Mouse (Mus musculus): ENCODE data around the gene Zbtb1. TPM values are rescaled to one million over a fixed set of nuclear protein-coding genes. Genes with fewer than 3 reads are reported as not detected.
A peak's percentile ranks its signal among the peaks of the same experiment; 100 is the strongest.

Gene Zbtb1
- polyA plus RNA-seq, 1 experiment from 2014 or later, result 13.2 TPM

- H3K27me3 ChIP-seq (ENCODE audit: insufficient read depth, low read length), result no peaks in the 10 kb centered on the region
- no peak for ATAC-seq (ENCODE audit: insufficient read depth)
- no peak for DNase-seq
- H3K4me1 ChIP-seq (ENCODE audit: insufficient read depth), result no peaks in the 10 kb centered on the region
- WGBS, result 66% methylated on average over 5 of the region's 5 CpGs
- H3K27ac ChIP-seq (ENCODE audit: low read depth), result no peak overlapping the region
- no peak for TF ChIP-seq CTCF (IDR thresholded peaks at IDR 0.05; ENCODE audit: low read depth)
- no peak overlapping the region for H3K9ac ChIP-seq
- no peaks in the 10 kb centered on the region for H3K9me3 ChIP-seq (ENCODE audit: low read depth, low read length)
- no peak overlapping the region for H3K4me2 ChIP-seq
- H3K4me3 ChIP-seq (ENCODE audit: low read depth, low read length), result no peak overlapping the region
- H3K36me3 ChIP-seq (ENCODE audit: insufficient read depth), result peaks cover 13% of the 10 kb centered on the region; the same call in 1 of the 2 replicates
Observed at GRCm38 (mm10) chr12:76392979-76393378, 22.9 kb downstream of the Zbtb1 start.

- no peak for ATAC-seq (ENCODE audit: insufficient read depth)
- no peak for TF ChIP-seq CTCF (IDR thresholded peaks at IDR 0.05; ENCODE audit: low read depth)
- no peaks in the 10 kb centered on the region for H3K27me3 ChIP-seq (ENCODE audit: insufficient read depth, low read length)
- H3K27ac ChIP-seq (ENCODE audit: low read depth), result no peak overlapping the region
- no peak overlapping the region for H3K4me2 ChIP-seq
- no peaks in the 10 kb centered on the region for H3K9me3 ChIP-seq (ENCODE audit: low read depth, low read length)
- H3K9ac ChIP-seq, result no peak overlapping the region
- WGBS, result 76% methylated on average over 5 of the region's 5 CpGs
- peaks cover 3% of the 10 kb centered on the region; the same call in 1 of the 2 replicates for H3K4me1 ChIP-seq (ENCODE audit: insufficient read depth)
- no peak for DNase-seq
- peaks cover 3% of the 10 kb centered on the region; the same call in 1 of the 2 replicates for H3K36me3 ChIP-seq (ENCODE audit: insufficient read depth)
- no peak overlapping the region for H3K4me3 ChIP-seq (ENCODE audit: low read depth, low read length)
Observed at GRCm38 (mm10) chr12:76397281-76397680, 27.2 kb downstream of the Zbtb1 start.

GRCm38 (mm10) chr12:76401674-76402073, 31.6 kb downstream of the Zbtb1 start:
- ATAC-seq (ENCODE audit: insufficient read depth), result no peak

GRCm38 (mm10) chr12:76402991-76403885, 33.2 kb downstream of the Zbtb1 start:
- H3K4me2 ChIP-seq, result peak overlapping the region; percentile 84
- ATAC-seq (ENCODE audit: insufficient read depth), result peak; percentile 89
- peaks cover 34% of the 10 kb centered on the region for H3K27me3 ChIP-seq (ENCODE audit: insufficient read depth, low read length)
- no peak for TF ChIP-seq CTCF (IDR thresholded peaks at IDR 0.05; ENCODE audit: low read depth)
- peak; percentile 90 for DNase-seq
- peaks cover 14% of the 10 kb centered on the region for H3K4me1 ChIP-seq (ENCODE audit: insufficient read depth)
- H3K4me3 ChIP-seq (ENCODE audit: low read depth, low read length), result peak overlapping the region; percentile 71
- 2% methylated on average over 46 of the region's 54 CpGs for WGBS
- peak overlapping the region; percentile 92 for H3K27ac ChIP-seq (ENCODE audit: low read depth)
- H3K9me3 ChIP-seq (ENCODE audit: low read depth, low read length), result no peaks in the 10 kb centered on the region
- peak overlapping the region; percentile 61 for H3K9ac ChIP-seq
- no peaks in the 10 kb centered on the region for H3K36me3 ChIP-seq (ENCODE audit: insufficient read depth)

More at GRCm38 (mm10) chr12:76401674-76402073, 31.6 kb downstream of the Zbtb1 start:
- Histone ChIP-seq H3K4me3 (ENCODE audit: low read depth, low read length) (no peak overlapping the region), H3K36me3 (ENCODE audit: insufficient read depth) (no peaks in the 10 kb centered on the region), H3K27ac (ENCODE audit: low read depth) (no peak overlapping the region), H3K4me1 (ENCODE audit: insufficient read depth) (peaks cover 14% of the 10 kb centered on the region), H3K9ac (no peak overlapping the region), H3K27me3 (ENCODE audit: insufficient read depth, low read length) (peaks cover 23% of the 10 kb centered on the region), H3K4me2 (no peak overlapping the region), H3K9me3 (ENCODE audit: low read depth, low read length) (no peaks in the 10 kb centered on the region)
- peak; percentile 17; the same call in 1 of the 2 replicates for TF ChIP-seq CTCF (IDR thresholded peaks at IDR 0.05; ENCODE audit: low read depth)
- 48% methylated on average over 3 of the region's 3 CpGs for WGBS
- DNase-seq, result no peak

GRCm38 (mm10) chr12:76403886-76404537, 33.9 kb downstream of the Zbtb1 start, which contains the start of gene Hspa2:
TSS of gene Hspa2 (plus strand) at chr12:76404176.
- Histone ChIP-seq H3K4me3 (ENCODE audit: low read depth, low read length) (peak within 1 kb of the TSS; percentile 71), H3K9ac (peak within 1 kb of the TSS; percentile 61), H3K27me3 (ENCODE audit: insufficient read depth, low read length) (peaks cover 34% of the 10 kb centered on the region), H3K36me3 (ENCODE audit: insufficient read depth) (no peaks in the 10 kb centered on the region), H3K4me1 (ENCODE audit: insufficient read depth) (peaks cover 11% of the 10 kb centered on the region), H3K27ac (ENCODE audit: low read depth) (peak within 1 kb of the TSS; percentile 92), H3K9me3 (ENCODE audit: low read depth, low read length) (no peaks in the 10 kb centered on the region), H3K4me2 (peak within 1 kb of the TSS; percentile 84)
- DNase-seq, result peak; percentile 100
- no peak for TF ChIP-seq CTCF (IDR thresholded peaks at IDR 0.05; ENCODE audit: low read depth)
- peak; percentile 98 for ATAC-seq (ENCODE audit: insufficient read depth)
- WGBS, result under 1% methylated on average over 54 of the region's 54 CpGs

- 5% methylated on average over 20 of the region's 20 CpGs for WGBS
- Histone ChIP-seq H3K9ac (0 out of 2 replicates have a peak overlapping the region, but pooled peaks have one; percentile 23), H3K36me3 (ENCODE audit: insufficient read depth) (no peaks in the 10 kb centered on the region), H3K27me3 (ENCODE audit: insufficient read depth, low read length) (peaks cover 34% of the 10 kb centered on the region), H3K9me3 (ENCODE audit: low read depth, low read length) (no peaks in the 10 kb centered on the region), H3K27ac (ENCODE audit: low read depth) (no peak overlapping the region), H3K4me2 (peak overlapping the region; percentile 84), H3K4me3 (ENCODE audit: low read depth, low read length) (peak overlapping the region; percentile 71), H3K4me1 (ENCODE audit: insufficient read depth) (peaks cover 11% of the 10 kb centered on the region)
- no peak for ATAC-seq (ENCODE audit: insufficient read depth)
- no peak for TF ChIP-seq CTCF (IDR thresholded peaks at IDR 0.05; ENCODE audit: low read depth)
- DNase-seq, result no peak
Observed at GRCm38 (mm10) chr12:76404836-76405182, 34.7 kb downstream of the Zbtb1 start.

Data from lung, embryonic 14.5 days (tissue).